Comparison of ENCODE assay signal across 9 mouse cellular contexts in genomic region chr2:127363282-127363652, GRCm38 (mm10). TPM values are rescaled to one million over a fixed set of nuclear protein-coding genes. Genes with fewer than 3 reads are reported as not detected.
DNase-seq lines count a peak whose midpoint lies in the region; ATAC-seq and TF ChIP-seq lines count a peak whose summit lies in the region.
"Had no signal": no experiment of that assay in that cellular context is flagged by ENCODE, and none has a peak within 500 bp of the region (broad histone marks: within the 10 kb centered on the region; RNA-seq: fewer than 3 reads in every experiment).

No protein-coding gene starts in this region.

- H3K9me3 ChIP-seq in heart, embryonic 11.5 days (replicated peaks; ENCODE audit: control insufficient read depth, low read length) = no peaks in the 10 kb centered on the region
- no peaks in the 10 kb centered on the region for H3K9me3 ChIP-seq in CH12.LX (replicated peaks; ENCODE audit: low read length)
- H3K9me3 ChIP-seq in hindbrain, embryonic 11.5 days (ENCODE audit: control insufficient read depth, low read length) = no peaks in the 10 kb centered on the region
- H3K9me3 ChIP-seq in midbrain, embryonic 10.5 days (replicated peaks) = no peaks in the 10 kb centered on the region

- in situ Hi-C loops in CH12.LX (cut with MboI; ENCODE audit: low pct_ligation_motif_present, low pct_unique_long_range_greater_than_20kb, low sequenced_read_pairs) = loop anchor here (5.0 kb wide), 1 partner anchor 64 kb away; the partner anchor contains the start of gene Gpat2

- no peaks in the 10 kb centered on the region; the same call in 1 of the 2 replicates for H3K36me3 ChIP-seq in heart, embryonic 11.5 days (ENCODE audit: control insufficient read depth, insufficient read depth, low read length)
- H3K36me3 ChIP-seq in CH12.LX (replicated peaks in 1 of 2; ENCODE audit: control insufficient read depth in 1 of 2, insufficient read depth in 1 of 2, low read length in 1 of 2) = no peaks in the 10 kb centered on the region
- no peaks in the 10 kb centered on the region for H3K36me3 ChIP-seq in hindbrain, embryonic 11.5 days (ENCODE audit: control insufficient read depth, insufficient read depth, low read length)
- no peaks in the 10 kb centered on the region for H3K36me3 ChIP-seq in midbrain, embryonic 10.5 days

- no peaks in the 10 kb centered on the region for H3K79me2 ChIP-seq in CH12.LX (replicated peaks; ENCODE audit: control insufficient read depth, extremely low read depth, insufficient read depth, poor library complexity, severe bottlenecking)

- WGBS in heart, embryonic 11.5 days (ENCODE audit: insufficient replicate concordance) = under 1% methylated on average over 28 of the region's 28 CpGs
- under 1% methylated on average over 28 of the region's 28 CpGs for WGBS in hindbrain, embryonic 11.5 days
- WGBS in midbrain, embryonic 10.5 days = 2% methylated on average over 28 of the region's 28 CpGs

- peaks cover 17% of the 10 kb centered on the region for H3K4me1 ChIP-seq in heart, embryonic 11.5 days (ENCODE audit: control insufficient read depth, insufficient read depth, low read length)
- peaks cover 0 to 7% of the 10 kb centered on the region in 2 experiments; a peak in 1 of 4 replicates for H3K4me1 ChIP-seq in CH12.LX (ENCODE audit: control insufficient read depth in 1 of 2, insufficient read depth in 2 of 2)
- peaks cover 8% of the 10 kb centered on the region for H3K4me1 ChIP-seq in hindbrain, embryonic 11.5 days (replicated peaks; ENCODE audit: control insufficient read depth, insufficient read depth, low read length)
- peaks cover 17% of the 10 kb centered on the region for H3K4me1 ChIP-seq in midbrain, embryonic 10.5 days

- ATAC-seq in heart, embryonic 11.5 days (replicated peaks; ENCODE audit: insufficient number of reproducible peaks, low FRiP score, low TSS enrichment) = peak; percentile 16; the same call in 1 of the 2 replicates
- ATAC-seq in hindbrain, embryonic 11.5 days (ENCODE audit: low FRiP score) = peak; percentile 20
- ATAC-seq in activated CD4-positive, CD25-positive, alpha-beta regulatory T cell, adult 4 months = no peak

- TF ChIP-seq RAD21 in CH12.LX (IDR thresholded peaks at IDR 0.05; ENCODE audit: low read depth, low read length) = no peak

- no peak for TF ChIP-seq CTCF in CH12.LX (conservative IDR thresholded peaks at IDR 0.05 in 1 of 2, IDR thresholded peaks at IDR 0.05 in 1 of 2; ENCODE audit: low read depth in 2 of 2, low read length in 2 of 2)

- dilution Hi-C loops in CH12.LX (cut with MboI; ENCODE audit: extremely low pct_ligation_motif_present, extremely low pct_unique_long_range_greater_than_20kb, low sequenced_read_pairs) = no loop called here

- DNase-seq in heart, adult 11 months = no peak
- DNase-seq in CH12.LX (ENCODE audit: extremely low read depth) = no peak
- DNase-seq in hindbrain, embryonic 11.5 days (ENCODE audit: low spot score) = no peak
- no peak for DNase-seq in midbrain, embryonic 10.5 days (ENCODE audit: low spot score)
- DNase-seq in c-Kit-positive CD71-positive TER-119-positive erythroid progenitor cells, embryonic 14.5 days (ENCODE audit: low spot score) = no peak
- DNase-seq in adrenal gland, adult (ENCODE audit: inconsistent age in 2 of 2, low spot score in 1 of 2) = no peak
- DNase-seq: right cerebral cortex, postnatal 25 days had no signal

- TF ChIP-seq POLR2A in CH12.LX (IDR thresholded peaks at IDR 0.05; ENCODE audit: low read depth, low read length) = no peak

- TF ChIP-seq EP300 in CH12.LX (IDR thresholded peaks at IDR 0.05; ENCODE audit: low read length) = no peak

- H3K27ac ChIP-seq in heart, embryonic 11.5 days (ENCODE audit: low read depth, low read length) = peak overlapping the region; percentile 71
- H3K27ac ChIP-seq in CH12.LX (ENCODE audit: insufficient read depth, low read depth) = no peak overlapping the region
- H3K27ac ChIP-seq in hindbrain, embryonic 11.5 days (ENCODE audit: low read depth, low read length) = no peak overlapping the region
- H3K27ac ChIP-seq in midbrain, embryonic 10.5 days (replicated peaks) = no peak overlapping the region; the same call in 1 of the 2 replicates

- peak overlapping the region; percentile 67 for H3K9ac ChIP-seq in heart, embryonic 11.5 days (ENCODE audit: low read depth, low read length)
- no peak overlapping the region for H3K9ac ChIP-seq in CH12.LX (ENCODE audit: insufficient read depth, low read depth)
- peak overlapping the region; percentile 38 for H3K9ac ChIP-seq in hindbrain, embryonic 11.5 days (ENCODE audit: low read depth, low read length)

- peak overlapping the region; percentile 82 for H3K4me2 ChIP-seq in heart, embryonic 11.5 days
- H3K4me2 ChIP-seq in CH12.LX (ENCODE audit: insufficient read depth, low read depth, poor library complexity, severe bottlenecking) = peak overlapping the region; percentile 56
- peak overlapping the region; percentile 63 for H3K4me2 ChIP-seq in hindbrain, embryonic 11.5 days (replicated peaks; ENCODE audit: low read depth, low read length)

- H3K27me3 ChIP-seq in heart, embryonic 11.5 days (ENCODE audit: control insufficient read depth, insufficient read depth, low read length) = peaks cover 50% of the 10 kb centered on the region
- H3K27me3 ChIP-seq in CH12.LX (replicated peaks) = peaks cover 10% of the 10 kb centered on the region
- peaks cover 49% of the 10 kb centered on the region for H3K27me3 ChIP-seq in hindbrain, embryonic 11.5 days (ENCODE audit: control insufficient read depth, insufficient read depth, low read length)
- peaks cover 79% of the 10 kb centered on the region for H3K27me3 ChIP-seq in midbrain, embryonic 10.5 days (ENCODE audit: low read depth, poor library complexity, severe bottlenecking)

- H3K4me3 ChIP-seq in heart, embryonic 11.5 days (ENCODE audit: low read depth, low read length) = peak overlapping the region; percentile 57
- peak overlapping the region in 1 of 3 experiments; percentile 9 for H3K4me3 ChIP-seq in CH12.LX (replicated peaks in 1 of 3; ENCODE audit: low read depth in 2 of 3, low read length in 2 of 3, poor library complexity in 1 of 3)
- peak overlapping the region; percentile 40 for H3K4me3 ChIP-seq in hindbrain, embryonic 11.5 days (ENCODE audit: low read depth, low read length)
- peak overlapping the region; percentile 59 for H3K4me3 ChIP-seq in midbrain, embryonic 10.5 days

TF ChIP-seq in CH12.LX, 34 proteins besides CTCF, POLR2A, EP300 and RAD21:
- TF ChIP-seq GABPA (IDR thresholded peaks at IDR 0.05; ENCODE audit: insufficient replicate concordance, low read depth, low read length) = no peak

RNA-seq across cellular contexts. Expression of gene Adra2b, which starts 0.3 kb away (rescaled TPM):
- polyA plus RNA-seq in heart, embryonic 11.5 days (2014; fragmentation: Nextera tagmentation; extraction: Ambion mirVana) = 10.2 and 12.0 TPM in 2 replicates
- total RNA-seq in CH12.LX (2012; rRNA removed) = not detected in 2 replicates
- 0.08 TPM in 1 of 2 replicates, not detected in the other for total RNA-seq in CH12.LX (2014; rRNA removed)
- polyA plus RNA-seq in CH12.LX (2012; ENCODE audit: insufficient read length, low read depth) = 0.05 TPM in 1 of 2 replicates, not detected in the other
- 2.7 and 3.5 TPM in 2 replicates for polyA plus RNA-seq in hindbrain, embryonic 11.5 days (2014; fragmentation: Nextera tagmentation; extraction: Ambion mirVana)
- 2.6 and 2.8 TPM in 2 replicates for polyA plus RNA-seq in midbrain, embryonic 10.5 days (2016; fragmentation: Nextera tagmentation; extraction: Ambion mirVana)
- not detected for polyA plus RNA-seq in activated CD4-positive, CD25-positive, alpha-beta regulatory T cell, adult 4 months (2017; shearing (Covaris generic))

RNA-seq across cellular contexts. Expression of gene Astl, which starts 24.8 kb away (rescaled TPM):
- not detected in 2 replicates for polyA plus RNA-seq in heart, embryonic 11.5 days (2014; fragmentation: Nextera tagmentation; extraction: Ambion mirVana)
- total RNA-seq in CH12.LX (2012; rRNA removed) = 0.08 TPM in 1 of 2 replicates, not detected in the other
- total RNA-seq in CH12.LX (2014; rRNA removed) = not detected in 2 replicates
- not detected in 2 replicates for polyA plus RNA-seq in CH12.LX (2012; ENCODE audit: insufficient read length, low read depth)
- not detected in 2 replicates for polyA plus RNA-seq in hindbrain, embryonic 11.5 days (2014; fragmentation: Nextera tagmentation; extraction: Ambion mirVana)
- polyA plus RNA-seq in midbrain, embryonic 10.5 days (2016; fragmentation: Nextera tagmentation; extraction: Ambion mirVana) = not detected in 2 replicates
- polyA plus RNA-seq in activated CD4-positive, CD25-positive, alpha-beta regulatory T cell, adult 4 months (2017; shearing (Covaris generic)) = under 1 TPM; 0.28 to 0.37 TPM

RNA-seq across cellular contexts. Expression of gene Dusp2, which starts 27.3 kb away (rescaled TPM):
- 17.4 and 18.3 TPM in 2 replicates for polyA plus RNA-seq in heart, embryonic 11.5 days (2014; fragmentation: Nextera tagmentation; extraction: Ambion mirVana)
- total RNA-seq in CH12.LX (2012; rRNA removed) (57.8 and 71.0 TPM in 2 replicates), CH12.LX (2014; rRNA removed) (96.6 and 107 TPM in 2 replicates)
- 68.5 and 81.5 TPM in 2 replicates for polyA plus RNA-seq in CH12.LX (2012; ENCODE audit: insufficient read length, low read depth)
- 4.9 and 5.5 TPM in 2 replicates for polyA plus RNA-seq in hindbrain, embryonic 11.5 days (2014; fragmentation: Nextera tagmentation; extraction: Ambion mirVana)
- 3.2 and 3.9 TPM in 2 replicates for polyA plus RNA-seq in midbrain, embryonic 10.5 days (2016; fragmentation: Nextera tagmentation; extraction: Ambion mirVana)
- polyA plus RNA-seq in activated CD4-positive, CD25-positive, alpha-beta regulatory T cell, adult 4 months (2017; shearing (Covaris generic)) = 10 to 100 TPM; 18.6 to 38.6 TPM
